Mouse (Mus musculus) spleen, adult 12 weeks (tissue): ENCODE data around the gene Gm17949.

Experiments used
- DNase-seq: peaks from one replicate; pipeline ENCODE4 v3.0.0; 2022; ENCODE audit warnings: low spot score

The Gm17949 gene

GRCm38 (mm10) chr17:56990115-56990746 is 21.0 kb upstream of the Gm17949 start, which contains the start of gene Clpp:
TSS of gene Clpp (plus strand) at chr17:56990305.
- peak; percentile 93 for DNase-seq

- no peak for DNase-seq
Observed at GRCm38 (mm10) chr17:56990966-56991365, 20.3 kb upstream of the Gm17949 start.

GRCm38 (mm10) chr17:56995046-56995445 is 16.2 kb upstream of the Gm17949 start:
- no peak for DNase-seq

GRCm38 (mm10) chr17:56996506-56996905 is 14.8 kb upstream of the Gm17949 start:
- DNase-seq = no peak

- peak; percentile 92 for DNase-seq
Observed at GRCm38 (mm10) chr17:56997029-56997667, 14.1 kb upstream of the Gm17949 start, which contains the start of gene Alkbh7. TSS of gene Alkbh7 (plus strand) at chr17:56997339.

GRCm38 (mm10) chr17:56999414-56999813 is 11.9 kb upstream of the Gm17949 start:
- no peak for DNase-seq

- DNase-seq = no peak
Observed at GRCm38 (mm10) chr17:56999968-57000609, 11.2 kb upstream of the Gm17949 start, which contains the start of gene Pspn. TSS of gene Pspn (minus strand) at chr17:57000018.

- no peak for DNase-seq
Observed at GRCm38 (mm10) chr17:57001228-57001627, 10.0 kb upstream of the Gm17949 start.

- DNase-seq = no peak
Observed at GRCm38 (mm10) chr17:57003994-57004393, 7.3 kb upstream of the Gm17949 start.

GRCm38 (mm10) chr17:57007137-57007905 is 3.9 kb upstream of the Gm17949 start:
- no peak for DNase-seq

- DNase-seq = no peak
Observed at GRCm38 (mm10) chr17:57010911-57011235, 396 bp upstream of the Gm17949 start.

- DNase-seq = no peak
Observed at GRCm38 (mm10) chr17:57012245-57012795, 1.1 kb downstream of the Gm17949 start.

- peak; percentile 21 for DNase-seq
Observed at GRCm38 (mm10) chr17:57019693-57020092, 8.4 kb downstream of the Gm17949 start.

- no peak for DNase-seq
Observed at GRCm38 (mm10) chr17:57020960-57021359, 9.7 kb downstream of the Gm17949 start.

- DNase-seq = no peak
Observed at GRCm38 (mm10) chr17:57027471-57027870, 16.2 kb downstream of the Gm17949 start.

- DNase-seq = peak; percentile 49
Observed at GRCm38 (mm10) chr17:57029691-57030090, 18.4 kb downstream of the Gm17949 start.

- DNase-seq = no peak
Observed at GRCm38 (mm10) chr17:57030931-57031660, 19.8 kb downstream of the Gm17949 start, which contains the start of gene Khsrp. TSS of gene Khsrp (minus strand) at chr17:57031522.

GRCm38 (mm10) chr17:57031661-57032420 is 20.6 kb downstream of the Gm17949 start:
- peak; percentile 98 for DNase-seq

GRCm38 (mm10) chr17:57032854-57033253 is 21.6 kb downstream of the Gm17949 start:
- no peak for DNase-seq

- DNase-seq = no peak
Observed at GRCm38 (mm10) chr17:57038978-57039377, 27.7 kb downstream of the Gm17949 start.

GRCm38 (mm10) chr17:57041554-57041953 is 30.3 kb downstream of the Gm17949 start, which contains the start of gene Slc25a41:
TSS of gene Slc25a41 (minus strand) at chr17:57041654.
- no peak for DNase-seq
